Mouse (Mus musculus) myocyte (in vitro differentiated cells): Measurements from ENCODE around the gene Rspo1. TPM values are rescaled to one million over a fixed set of nuclear protein-coding genes. Genes with fewer than 3 reads are reported as not detected.

Experiments used
- polyA plus RNA-seq: library from polyadenylated mRNA; unstranded; fragments of >200 nt; fragmentation: generic; extraction: Trizol; gene quantifications from one replicate; pipeline ENCODE4 v1.2.1, GENCODE M21; 2012; ENCODE audit warnings: missing spikeins

Gene Rspo1
- polyA plus RNA-seq, 1 experiment = 0.02 TPM

Other genes starting within 250 kb of the Rspo1 start
- gene Inpp5b, start 244.6 kb upstream of the Rspo1 start, polyA plus RNA-seq = 25.1 TPM
- gene Mtf1, start 184.3 kb upstream of the Rspo1 start, polyA plus RNA-seq = 12.9 TPM
- gene Yrdc, start 135.8 kb upstream of the Rspo1 start, polyA plus RNA-seq = 36.5 TPM
- 82.5 TPM for gene 1110065P20Rik, start 135.2 kb upstream of the Rspo1 start, polyA plus RNA-seq
- not detected for gene Maneal, start 124.3 kb upstream of the Rspo1 start, polyA plus RNA-seq
- not detected for gene Epha10, start 105.5 kb upstream of the Rspo1 start, polyA plus RNA-seq
- 4.5 TPM for gene 9930104L06Rik, start 49.4 kb upstream of the Rspo1 start, polyA plus RNA-seq
- gene Cdca8, start 47.1 kb upstream of the Rspo1 start, polyA plus RNA-seq = 45.9 TPM
- 27.0 TPM for gene Gnl2, start 30.2 kb downstream of the Rspo1 start, polyA plus RNA-seq
- 0.14 TPM for gene Dnali1, start 79.3 kb downstream of the Rspo1 start, polyA plus RNA-seq
- 14.3 TPM for gene Snip1, start 80.2 kb downstream of the Rspo1 start, polyA plus RNA-seq
- 19.3 TPM for gene Meaf6, start 98.7 kb downstream of the Rspo1 start, polyA plus RNA-seq
- gene Zc3h12a, start 141.4 kb downstream of the Rspo1 start, polyA plus RNA-seq = 5.9 TPM